Mouse (Mus musculus) naive thymus-derived CD4-positive, alpha-beta T cell, adult 2 months (primary cell): ENCODE data around the gene Castor1.
"Not testable (repeated sequence)": the region's sequence is repeated elsewhere in the genome, so short reads cannot be mapped to it uniquely, and the experiment has no call there.

ENCODE experiments used
- DNase-seq: peaks from one replicate; pipeline ENCODE4 v3.0.0-alpha.2; 2011; ENCODE audit warnings: low read depth

Gene Castor1

DNA sequence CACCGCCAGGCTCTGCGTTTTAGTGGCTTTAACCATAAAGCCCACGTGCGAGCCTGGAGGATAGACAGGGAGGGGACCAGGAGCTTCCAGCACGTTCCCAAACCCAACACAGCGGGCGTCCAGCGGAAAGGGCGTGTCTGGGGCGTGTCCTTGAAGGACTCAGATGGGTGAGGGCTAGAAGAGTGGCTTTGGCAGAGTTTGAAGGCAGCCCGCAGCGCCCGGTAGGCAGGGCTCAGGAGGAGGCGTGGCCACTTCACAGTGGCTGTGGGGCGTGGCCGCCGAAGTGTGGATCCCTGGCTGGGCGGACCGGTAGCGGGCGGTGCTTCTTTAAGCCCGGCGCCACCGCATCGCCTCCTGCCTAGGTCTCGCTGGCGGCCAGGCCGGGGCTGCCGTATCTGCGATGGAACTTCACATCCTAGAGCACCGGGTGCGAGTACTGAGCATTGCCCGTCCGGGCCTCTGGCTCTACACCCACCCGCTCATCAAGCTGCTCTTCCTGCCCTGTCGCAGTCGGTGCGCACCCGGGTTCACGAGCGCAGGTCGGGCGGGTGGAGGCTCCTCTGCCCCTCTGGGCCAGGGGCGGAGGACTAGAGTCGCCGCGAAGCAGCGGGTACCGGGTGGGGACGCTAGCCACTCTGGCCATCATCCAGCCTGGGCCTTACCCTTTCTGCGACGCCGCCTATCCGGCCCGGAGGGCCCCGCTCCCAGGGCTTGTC is at the start of gene Castor1:
Castor1 (plus strand) TSS at position 312 of the 716 bp plus-strand sequence.
- DNase-seq = peak; percentile 93

- no peak for DNase-seq
Observed at GRCm38 (mm10) chr11:4174586-4174985, 43.4 kb upstream of the Castor1 start.

- DNase-seq = no peak
Observed at GRCm38 (mm10) chr11:4177716-4178115, 40.3 kb upstream of the Castor1 start.

DNA sequence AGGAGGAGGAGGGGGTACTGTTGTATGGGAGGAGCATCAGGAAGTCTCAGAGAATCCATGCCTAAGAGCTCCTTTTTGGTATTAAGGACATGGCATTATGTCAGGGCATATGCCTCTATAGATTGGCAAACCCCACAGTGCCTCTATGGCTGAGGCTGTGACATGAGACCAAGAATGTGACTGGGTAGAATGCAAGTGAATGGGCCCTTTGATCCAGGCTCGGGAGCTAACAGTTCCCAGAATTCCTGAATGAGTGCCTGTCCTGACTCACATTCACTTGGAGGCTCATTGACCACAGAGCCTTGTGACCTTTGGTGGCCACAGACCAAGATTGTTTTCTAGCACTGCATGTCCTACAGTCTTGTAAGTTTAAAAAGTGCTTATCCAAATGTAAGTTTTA is 36.0 kb upstream of the Castor1 start:
- no peak for DNase-seq

DNA sequence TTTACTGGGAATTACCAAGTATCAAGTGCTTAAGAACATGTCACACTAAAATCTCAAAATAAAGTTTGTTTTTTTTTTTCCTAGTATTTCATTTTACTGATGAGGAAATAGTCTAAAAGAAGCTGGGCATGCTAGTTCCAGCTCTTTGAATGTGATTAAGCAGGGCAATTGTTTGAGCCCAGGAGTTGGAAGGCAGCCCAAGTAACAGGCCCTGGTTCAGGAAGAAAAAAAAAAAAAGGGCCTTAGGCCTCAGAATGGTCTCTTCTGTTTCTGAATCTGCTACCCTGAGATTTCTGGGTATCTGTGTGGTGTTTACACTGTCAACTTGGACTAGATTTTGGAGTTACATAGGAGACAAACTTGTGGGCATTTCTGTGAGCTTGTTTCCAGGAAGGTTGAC is 34.5 kb upstream of the Castor1 start:
- DNase-seq = no peak

- DNase-seq = peak; percentile 35
Observed at GRCm38 (mm10) chr11:4184251-4184952, 33.6 kb upstream of the Castor1 start.

GRCm38 (mm10) chr11:4185480-4185879 is 32.5 kb upstream of the Castor1 start:
- not testable (repeated sequence) for DNase-seq

DNA sequence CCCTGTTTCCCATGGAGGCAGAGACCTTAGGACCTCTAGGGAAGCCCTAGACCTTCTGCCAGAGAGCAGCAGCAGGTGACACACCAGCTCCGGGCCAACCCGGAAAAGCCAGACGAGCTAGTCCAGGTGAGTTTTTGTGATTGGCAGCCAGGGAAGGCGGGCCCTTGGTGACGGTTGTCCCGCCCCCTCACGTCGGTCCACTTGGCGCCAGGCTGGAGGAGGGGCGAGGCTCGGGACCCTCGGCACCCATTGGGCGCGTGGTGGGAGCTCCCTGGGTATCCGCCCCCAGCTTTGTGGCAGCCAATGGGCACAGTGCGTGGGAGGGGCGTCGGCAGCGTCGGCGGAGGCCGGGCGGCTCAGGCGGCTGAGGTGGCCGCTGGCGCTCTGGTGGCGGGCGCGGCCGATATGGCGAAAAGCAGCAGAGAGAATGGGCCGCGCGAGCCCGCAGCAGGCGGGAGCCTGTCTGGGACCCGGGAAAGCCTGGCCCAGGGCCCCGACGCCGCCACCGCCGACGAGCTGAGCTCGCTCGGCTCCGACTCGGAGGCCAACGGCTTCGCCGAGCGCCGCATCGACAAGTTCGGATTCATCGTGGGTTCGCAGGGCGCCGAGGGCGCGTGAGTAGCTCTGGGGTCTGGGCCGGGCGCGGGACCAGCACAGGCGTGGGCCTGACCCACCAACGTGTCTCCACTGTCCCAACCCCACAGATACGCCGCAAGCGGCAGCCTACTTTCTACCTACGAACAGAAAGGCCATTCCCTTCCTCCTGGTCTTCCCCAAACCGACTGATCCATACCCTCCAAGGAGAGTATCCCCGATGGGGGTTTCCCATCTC is 31.3 kb upstream of the Castor1 start, which contains the start of gene Tbc1d10a:
Tbc1d10a (plus strand) TSS at position 304 of the 832 bp plus-strand sequence.
- DNase-seq = peak; percentile 99

DNA sequence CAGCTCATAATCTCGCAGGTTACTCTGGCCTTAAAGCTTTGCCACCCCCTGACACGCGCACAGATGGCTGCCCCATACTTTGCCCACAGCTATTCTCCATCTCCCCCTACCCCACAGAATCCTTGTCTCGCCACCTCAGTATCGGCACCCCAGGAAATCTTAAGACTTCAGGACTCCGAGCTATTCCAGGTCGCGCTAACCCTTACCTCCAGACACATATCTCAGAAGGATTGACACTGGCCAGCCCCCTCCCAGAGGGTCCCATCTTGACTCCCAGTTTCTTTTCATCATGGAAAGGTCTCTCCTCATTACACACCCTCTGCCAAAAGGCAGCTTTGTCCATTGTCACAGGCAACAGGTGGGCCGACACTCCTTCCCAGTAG is 30.7 kb upstream of the Castor1 start:
- DNase-seq = no peak

- DNase-seq = no peak
Observed at GRCm38 (mm10) chr11:4189182-4189581, 28.8 kb upstream of the Castor1 start.

DNA sequence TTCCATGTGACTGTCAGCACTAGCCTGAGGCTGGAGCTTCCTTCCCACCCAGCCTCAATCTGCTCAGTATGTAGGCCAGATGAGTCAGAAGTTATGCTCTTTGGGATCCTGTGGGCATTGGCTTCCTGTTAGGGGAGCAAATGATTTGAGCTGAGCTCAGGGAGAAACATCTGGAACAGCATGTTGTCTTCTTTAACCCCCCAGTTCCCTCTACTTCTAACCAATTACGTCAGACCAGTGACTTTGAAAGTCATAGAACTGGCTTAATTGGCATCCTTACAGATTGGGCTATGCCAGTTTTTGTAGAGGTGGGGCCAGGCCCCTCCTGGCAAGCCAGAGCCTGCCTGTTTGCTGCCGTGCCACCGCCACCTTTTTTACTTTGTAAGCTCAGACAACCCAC is 27.3 kb upstream of the Castor1 start:
- no peak for DNase-seq

- DNase-seq = no peak
Observed at GRCm38 (mm10) chr11:4192757-4193156, 25.3 kb upstream of the Castor1 start.

- no peak for DNase-seq
Observed at GRCm38 (mm10) chr11:4193420-4193819, 24.6 kb upstream of the Castor1 start.

DNA sequence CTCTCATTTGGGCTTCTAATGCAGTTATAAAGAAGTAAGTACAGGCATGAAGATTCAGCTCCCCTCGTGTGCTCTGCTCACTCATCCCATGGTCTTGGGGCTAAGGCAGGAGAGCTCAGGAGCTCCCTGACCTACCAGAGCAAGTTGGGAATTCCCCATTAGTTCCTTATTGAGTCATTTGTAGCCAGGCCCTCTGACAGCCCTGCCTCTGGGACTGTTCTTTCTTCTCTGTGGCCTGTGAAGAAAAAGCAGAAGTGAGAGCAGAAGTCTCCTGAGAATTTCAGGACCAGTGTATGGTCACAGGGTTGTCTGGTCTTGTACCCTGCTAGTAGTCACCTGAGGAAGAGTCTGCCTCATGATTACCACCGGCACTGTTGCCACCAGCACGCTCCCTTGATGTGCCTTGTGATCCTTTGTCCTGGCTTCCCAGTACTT is 22.4 kb upstream of the Castor1 start:
- DNase-seq = no peak

GRCm38 (mm10) chr11:4196636-4197035 is 21.4 kb upstream of the Castor1 start:
- no peak for DNase-seq

DNA sequence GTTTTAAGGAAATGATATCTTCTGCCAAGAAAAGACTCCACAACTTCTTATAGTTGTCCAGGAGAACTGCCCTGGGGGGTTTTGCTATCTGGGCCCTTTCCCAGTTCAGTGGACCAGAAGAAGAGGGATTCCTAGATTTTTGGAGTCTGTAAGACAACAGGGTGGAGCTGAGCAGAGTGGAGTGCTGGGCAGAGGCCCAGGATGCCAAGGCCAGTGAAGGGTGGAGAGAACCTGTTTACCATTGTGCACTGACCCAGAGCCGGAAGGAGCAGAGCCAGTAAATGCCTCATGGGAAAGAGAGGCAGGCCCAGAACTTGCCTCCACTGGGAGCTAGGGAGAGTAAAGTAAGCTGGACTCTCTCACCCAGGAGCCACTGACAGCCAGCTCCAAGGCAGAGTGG is 20.3 kb upstream of the Castor1 start:
- DNase-seq = no peak

DNA sequence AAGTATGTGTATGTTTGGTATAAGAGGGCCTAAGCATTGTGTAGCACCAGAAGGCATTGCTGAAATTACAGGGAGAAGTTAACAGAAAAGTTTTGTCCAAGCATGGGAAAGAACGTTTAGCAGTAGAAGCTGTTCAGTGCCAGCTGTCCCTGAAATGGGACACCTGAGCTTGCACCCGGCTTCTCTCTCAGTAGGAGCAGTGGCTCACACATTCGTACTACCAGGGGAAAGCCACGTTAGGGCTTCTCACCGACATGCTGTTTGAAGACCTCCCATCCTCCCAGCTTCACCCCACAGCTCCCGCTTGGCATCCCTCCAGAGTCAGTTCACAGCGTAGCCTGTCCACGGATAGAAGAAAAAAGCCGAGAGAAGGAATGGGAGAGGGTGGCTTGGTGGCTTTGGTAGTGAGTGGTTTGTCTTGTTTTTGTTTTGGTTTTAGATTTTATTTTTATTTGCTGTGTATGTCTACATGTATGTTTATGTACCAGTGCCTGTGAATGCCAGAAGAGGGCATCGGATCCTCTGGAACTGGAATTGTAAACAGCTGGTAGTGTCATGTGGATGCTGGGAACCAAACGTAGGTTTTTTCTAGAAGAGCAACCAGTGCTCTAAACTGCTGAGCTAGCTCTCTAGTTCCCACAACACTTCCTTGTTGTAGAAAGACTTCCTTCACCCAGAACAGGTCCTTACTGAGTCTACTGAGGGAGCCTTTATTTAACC is 15.9 kb upstream of the Castor1 start:
- peak; percentile 44 for DNase-seq

GRCm38 (mm10) chr11:4202995-4203704 is 14.9 kb upstream of the Castor1 start:
- DNase-seq = peak; percentile 75

DNA sequence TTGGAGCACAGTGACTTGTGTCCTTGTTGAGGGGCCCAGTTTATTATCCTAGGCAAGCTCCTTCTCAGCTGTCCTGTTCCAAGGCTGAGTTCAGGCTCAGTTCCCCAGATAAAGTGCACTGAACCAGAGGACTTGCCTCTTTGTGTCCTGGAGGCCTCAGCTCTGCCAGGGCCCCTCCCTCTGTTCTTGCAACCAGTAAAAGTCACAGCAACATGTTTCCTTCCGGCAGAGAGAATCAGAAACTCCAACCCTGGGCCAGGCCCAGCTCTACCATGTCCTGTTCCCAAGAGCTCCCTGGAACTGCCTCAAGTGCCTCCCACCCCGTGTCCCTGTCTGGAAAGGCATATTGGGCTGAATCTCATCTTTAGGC is 14.3 kb upstream of the Castor1 start:
- peak; percentile 72 for DNase-seq

DNA sequence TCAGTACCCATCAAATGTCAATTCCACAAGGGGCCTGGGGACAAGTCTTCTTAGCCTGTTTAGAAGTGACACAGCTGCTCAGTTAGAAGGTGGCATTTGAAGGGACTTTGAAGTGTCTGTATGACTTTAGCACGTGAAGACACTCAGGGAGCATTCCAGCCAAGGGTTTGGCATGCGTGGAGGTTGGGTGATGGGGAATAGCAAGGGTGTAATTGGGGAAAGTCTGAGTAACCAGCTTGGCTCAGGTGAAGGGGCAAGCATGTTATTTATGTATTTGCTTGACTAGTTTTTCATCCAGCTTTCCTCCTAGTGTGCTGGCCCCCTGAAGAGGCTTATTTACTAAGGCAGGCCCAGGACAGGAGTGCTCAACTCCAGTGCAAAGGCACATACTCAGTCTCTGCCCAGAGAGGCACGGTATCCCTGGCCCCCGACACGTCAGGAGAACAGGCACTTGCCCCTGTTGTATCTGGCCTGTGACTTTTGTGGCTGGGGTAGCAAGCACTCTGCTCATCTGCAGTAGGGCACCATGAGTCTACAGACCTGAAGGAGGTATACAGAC is 12.8 kb upstream of the Castor1 start:
- no peak for DNase-seq

DNA sequence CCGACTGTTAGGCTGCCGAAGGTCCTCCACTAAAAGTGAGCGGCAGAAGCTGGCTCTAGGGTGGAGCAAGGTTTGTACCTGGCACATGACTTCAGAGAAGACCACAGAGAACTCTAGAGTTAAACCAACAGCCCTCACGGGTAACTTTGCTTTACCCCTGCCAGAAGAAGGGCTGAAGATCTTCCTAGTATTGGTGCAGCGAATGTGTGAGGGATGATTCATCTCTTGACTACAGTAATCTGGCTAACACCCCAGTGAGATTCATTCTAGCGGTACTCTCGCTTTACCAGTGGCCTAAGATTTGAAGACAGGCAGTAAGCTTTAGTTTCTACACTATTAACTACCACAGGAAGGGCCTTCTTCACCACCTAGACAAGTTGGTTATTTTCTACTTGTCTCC is 12.1 kb upstream of the Castor1 start:
- DNase-seq = peak; percentile 58
